Mouse (Mus musculus): ENCODE data around the gene Chac1.

- TF ChIP-seq CTCF (IDR thresholded peaks at IDR 0.05; ENCODE audit: borderline replicate concordance, insufficient read depth, low read depth, low read length) (no peak), POLR2A (IDR thresholded peaks at IDR 0.05; ENCODE audit: borderline replicate concordance, insufficient read depth, low read length) (no peak)
Observed at GRCm38 (mm10) chr2:119389992-119390391, 39.0 kb downstream of the Chac1 start.
